In genomic region chr11:76341884-76342645, GRCm38 (mm10) we compare ENCODE assay signal across 16 mouse cellular contexts. TPM values are rescaled to one million over a fixed set of nuclear protein-coding genes. Genes with fewer than 3 reads are reported as not detected.
DNase-seq lines count a peak whose midpoint lies in the region; ATAC-seq and TF ChIP-seq lines count a peak whose summit lies in the region.
"Had no signal": no experiment of that assay in that cellular context is flagged by ENCODE, and none has a peak within 500 bp of the region (broad histone marks: within the 10 kb centered on the region; RNA-seq: fewer than 3 reads in every experiment).

No protein-coding gene starts in this region.

- H3K4me2 ChIP-seq in kidney, postnatal 0 days (ENCODE audit: low read length) = no peak overlapping the region
- no peak overlapping the region for H3K4me2 ChIP-seq in stomach, embryonic 15.5 days
- H3K4me2 ChIP-seq: liver, embryonic 11.5 days had no signal

- no peaks in the 10 kb centered on the region for H3K27me3 ChIP-seq in kidney, postnatal 0 days (ENCODE audit: insufficient read depth, low read length)
- H3K27me3 ChIP-seq in stomach, embryonic 15.5 days (replicated peaks) = no peaks in the 10 kb centered on the region
- H3K27me3 ChIP-seq: hindbrain, embryonic 15.5 days had no signal

- DNase-seq in embryo, embryonic 10.5 days (ENCODE audit: low spot score) = peak; percentile 60
- no peak for DNase-seq in embryo, embryonic 10 days (ENCODE audit: low spot score)
- DNase-seq in kidney, postnatal 0 days (ENCODE audit: low spot score) = peak; percentile 83
- no peak for DNase-seq in kidney, postnatal 25 days
- DNase-seq in cerebellum, adult 8-10 months = no peak
- DNase-seq in layer of hippocampus, postnatal 36 days = no peak
- DNase-seq: adrenal gland, postnatal 10 days; right cerebral cortex, postnatal 4 days; thymus, postnatal 14 days had no signal

- no peaks in the 10 kb centered on the region for H3K9me3 ChIP-seq in kidney, postnatal 0 days (replicated peaks; ENCODE audit: low read length)
- H3K9me3 ChIP-seq in stomach, embryonic 15.5 days = no peaks in the 10 kb centered on the region
- H3K9me3 ChIP-seq: hindbrain, embryonic 15.5 days; megakaryocyte, embryonic 14.5 days had no signal

- 42% methylated on average over 14 of the region's 14 CpGs for WGBS in kidney, postnatal 0 days
- 53% methylated on average over 14 of the region's 14 CpGs for WGBS in stomach, embryonic 15.5 days

- H3K4me1 ChIP-seq in kidney, postnatal 0 days (replicated peaks; ENCODE audit: insufficient read depth, low read length) = peaks cover 11% of the 10 kb centered on the region; the same call in 1 of the 2 replicates
- H3K4me1 ChIP-seq in embryonic fibroblast, embryonic 13.5 days (ENCODE audit: control insufficient read depth, insufficient read depth, low read length) = peaks cover 17% of the 10 kb centered on the region
- H3K4me1 ChIP-seq in stomach, embryonic 15.5 days = peaks cover 32% of the 10 kb centered on the region; the same call in 1 of the 2 replicates
- H3K4me1 ChIP-seq: megakaryocyte, embryonic 14.5 days had no signal

- no peak overlapping the region for H3K4me3 ChIP-seq in kidney, postnatal 0 days (replicated peaks; ENCODE audit: low read depth, low read length)
- H3K4me3 ChIP-seq in embryonic fibroblast, embryonic 13.5 days (ENCODE audit: insufficient read depth, low read length) = no peak overlapping the region
- no peak overlapping the region for H3K4me3 ChIP-seq in stomach, embryonic 15.5 days (replicated peaks)
- H3K4me3 ChIP-seq: hindbrain, embryonic 15.5 days; left cerebral cortex, adult 2 months; megakaryocyte, embryonic 14.5 days; myocyte had no signal

- ATAC-seq in kidney, postnatal 0 days (replicated peaks; ENCODE audit: low FRiP score, low read depth) = 0 out of 2 replicates have a peak, but pooled peaks have one; percentile 21
- ATAC-seq in stomach, embryonic 15.5 days (ENCODE audit: insufficient read depth, low FRiP score, low read depth) = no peak

- H3K36me3 ChIP-seq in kidney, postnatal 0 days (ENCODE audit: insufficient read depth, low read length) = no peaks in the 10 kb centered on the region
- H3K36me3 ChIP-seq in stomach, embryonic 15.5 days = no peaks in the 10 kb centered on the region
- H3K36me3 ChIP-seq: hindbrain, embryonic 15.5 days had no signal

- no peak overlapping the region for H3K9ac ChIP-seq in kidney, postnatal 0 days (ENCODE audit: low read depth, low read length)
- no peak overlapping the region for H3K9ac ChIP-seq in stomach, embryonic 15.5 days
- H3K9ac ChIP-seq: hindbrain, embryonic 15.5 days had no signal

- TF ChIP-seq CTCF in kidney, postnatal 0 days (IDR thresholded peaks at IDR 0.05; ENCODE audit: low read depth) = no peak
- no peak for TF ChIP-seq CTCF in embryonic fibroblast, embryonic 13.5 days (IDR thresholded peaks at IDR 0.05; ENCODE audit: borderline replicate concordance, insufficient read depth, low read length)

- no peak overlapping the region for H3K27ac ChIP-seq in kidney, postnatal 0 days
- H3K27ac ChIP-seq in embryonic fibroblast, embryonic 13.5 days (ENCODE audit: insufficient read depth, low read length) = peak overlapping the region; percentile 77
- H3K27ac ChIP-seq in stomach, embryonic 15.5 days = peak overlapping the region; percentile 14
- H3K27ac ChIP-seq: hindbrain, embryonic 15.5 days; left cerebral cortex, adult 2 months had no signal

- no peak for TF ChIP-seq POLR2A in embryonic fibroblast, embryonic 13.5 days (IDR thresholded peaks at IDR 0.05; ENCODE audit: low read depth, low read length)

RNA-seq across cellular contexts. Expression of gene Nxn, which starts 56.9 kb away (rescaled TPM):
- polyA plus RNA-seq in kidney, postnatal 0 days (2015; fragmentation: Nextera tagmentation; extraction: Ambion mirVana) = 23.7 and 26.0 TPM in 2 replicates
- 135 and 156 TPM in 2 replicates for polyA plus RNA-seq in embryonic fibroblast, embryonic 13.5 days (2011; ENCODE audit: insufficient read length, low read depth, missing spikeins)
- polyA plus RNA-seq in stomach, embryonic 15.5 days (2015; fragmentation: Nextera tagmentation; extraction: Ambion mirVana) = 35.1 and 37.9 TPM in 2 replicates
- total RNA-seq in layer of hippocampus, postnatal 36 days (2021) = 10 to 100 TPM in 1 of 2 experiments, 1 to 10 TPM in 1; 9.5 to 11.6 TPM

Comparison
In these comparisons a context has a peak if more than half of its experiments do, and no peak if none do; other contexts are left out.
1. DNase-seq: peak in embryo, embryonic 10.5 days (single experiment) and kidney, postnatal 0 days (single experiment); none in embryo, embryonic 10 days (single experiment), kidney, postnatal 25 days (0 of 2), cerebellum, adult 8-10 months (single experiment) and layer of hippocampus, postnatal 36 days (0 of 2).